Mouse (Mus musculus) thymus, adult 2 months (tissue): ENCODE measurements around the gene Nbl1.

Source experiments
- CTCF ChIP-seq: fragments of 200-500 bp; IDR thresholded peaks from 2 replicates; pipeline ENCODE4 v1.5.1; 2012; ENCODE audit warnings: mild to moderate bottlenecking, control low read depth, low read length, moderate library complexity, borderline replicate concordance; ENCODE audit not compliant: control insufficient read depth, poor library complexity, insufficient read depth; ENCODE audit errors: extremely low read depth
- POLR2A ChIP-seq: fragments of 200-500 bp; IDR thresholded peaks from 2 replicates; pipeline ENCODE4 v1.6.1; 2012; ENCODE audit warnings: mild to moderate bottlenecking, low read length, control low read depth, moderate library complexity; ENCODE audit not compliant: control insufficient read depth, poor library complexity, insufficient read depth; ENCODE audit errors: extremely low read depth

DNA sequence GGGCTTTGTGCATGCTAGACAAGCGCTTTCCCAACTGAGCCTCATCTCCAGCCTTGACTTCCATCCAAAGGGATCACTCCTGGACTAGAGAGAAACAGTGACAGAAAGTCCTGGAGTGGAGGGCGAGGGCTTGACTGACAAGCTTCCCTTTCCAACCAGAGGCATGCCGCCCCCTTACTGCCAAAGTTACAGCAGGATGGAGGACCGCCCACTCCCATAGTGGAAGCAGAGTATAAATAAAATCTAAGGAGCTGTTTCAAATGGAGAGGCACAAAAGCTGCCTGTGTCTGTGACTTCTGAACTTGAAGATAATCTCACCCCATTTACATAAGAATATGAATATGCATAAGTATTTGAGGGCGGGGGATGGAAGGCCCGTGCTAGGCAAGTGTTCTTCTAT is 44.3 kb downstream of the Nbl1 start:
- TF ChIP-seq POLR2A (no peak), CTCF (no peak)
